Mouse (Mus musculus): ENCODE results near the gene Tbc1d10b.
"Not testable (repeated sequence)": the region's sequence is repeated elsewhere in the genome, so short reads cannot be mapped to it uniquely, and the experiment has no call there.

Gene Tbc1d10b

GRCm38 (mm10) chr7:127208295-127208552 is at the start of gene Tbc1d10b:
TSS of gene Tbc1d10b (minus strand) at chr7:127208468.
- in situ Hi-C loops (cut with MboI, MseI): loop anchor here (25.0 kb wide), 1 partner anchor 1029 kb away; the partner anchor contains the start of genes 9130023H24Rik, Armc5 and Tgfb1i1

DNA sequence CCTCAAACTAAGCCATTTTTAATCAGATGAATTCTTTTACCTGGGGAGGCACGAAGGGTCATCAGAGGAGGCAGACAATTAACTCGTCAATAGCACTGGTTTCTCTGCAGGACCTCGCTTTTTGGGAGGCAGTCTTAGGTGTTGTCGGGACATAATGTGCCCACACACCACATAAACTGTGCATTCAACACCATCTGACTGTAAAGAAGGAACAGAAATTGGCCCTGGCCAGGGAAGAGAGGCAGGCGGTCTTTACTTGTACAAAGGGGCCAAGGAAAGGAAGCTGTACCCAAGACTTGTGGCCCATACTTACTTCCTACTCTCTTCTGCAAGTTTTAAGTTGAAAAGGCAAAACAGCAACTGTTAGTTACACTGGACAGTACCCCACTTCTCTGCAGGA is 48.2 kb upstream of the Tbc1d10b start:
- in situ Hi-C loops (cut with MboI, MseI): no loop called here

DNA sequence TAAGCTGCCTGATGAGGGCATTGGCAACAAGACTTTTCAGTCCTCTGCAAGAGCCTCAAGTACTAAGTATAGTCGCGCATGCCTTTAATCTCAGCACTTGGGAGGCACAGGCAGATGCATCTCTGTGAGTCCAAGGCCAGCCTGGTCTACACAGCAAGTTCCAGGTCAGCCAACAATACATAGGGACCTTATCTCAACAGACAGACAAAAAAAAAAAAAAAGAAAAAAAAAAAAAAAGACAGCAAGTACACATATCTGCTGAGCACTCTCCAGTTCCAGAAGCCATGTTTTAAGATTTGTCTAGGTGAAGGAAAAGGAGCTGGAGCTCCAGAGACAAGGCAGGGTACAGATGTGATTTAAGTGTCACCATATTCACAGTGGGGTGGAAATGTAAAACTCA is 47.7 kb upstream of the Tbc1d10b start:
- in situ Hi-C loops (cut with MboI, MseI): no loop called here

- in situ Hi-C loops (cut with MboI, MseI): no loop called here
Measured at GRCm38 (mm10) chr7:127255008-127255407, 46.7 kb upstream of the Tbc1d10b start.

GRCm38 (mm10) chr7:127253821-127254769 is 45.8 kb upstream of the Tbc1d10b start:
- in situ Hi-C loops (cut with MboI, MseI): no loop called here

DNA sequence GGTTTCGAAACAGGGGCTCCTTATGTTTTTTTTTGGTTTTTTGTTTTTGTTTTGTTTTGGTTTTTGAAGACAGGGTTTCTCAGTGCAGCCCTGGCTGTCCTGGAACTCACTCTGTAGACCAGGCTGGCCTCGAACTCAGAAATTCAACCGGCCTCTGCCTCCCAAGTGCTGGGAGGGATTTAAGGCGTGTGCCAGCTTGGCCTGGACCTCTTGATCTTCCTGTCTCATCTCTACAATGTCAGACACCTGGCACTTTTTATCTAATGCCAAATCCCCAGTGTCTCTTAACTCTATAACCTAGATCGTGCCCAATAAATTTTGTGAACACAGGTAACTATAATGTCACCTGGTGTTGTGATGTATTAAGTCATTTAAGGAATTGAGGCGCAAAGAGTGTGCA is 45.1 kb upstream of the Tbc1d10b start:
- in situ Hi-C loops (cut with MboI, MseI): no loop called here

- in situ Hi-C loops (cut with MboI, MseI): no loop called here
Measured at GRCm38 (mm10) chr7:127252414-127252813, 44.1 kb upstream of the Tbc1d10b start.

DNA sequence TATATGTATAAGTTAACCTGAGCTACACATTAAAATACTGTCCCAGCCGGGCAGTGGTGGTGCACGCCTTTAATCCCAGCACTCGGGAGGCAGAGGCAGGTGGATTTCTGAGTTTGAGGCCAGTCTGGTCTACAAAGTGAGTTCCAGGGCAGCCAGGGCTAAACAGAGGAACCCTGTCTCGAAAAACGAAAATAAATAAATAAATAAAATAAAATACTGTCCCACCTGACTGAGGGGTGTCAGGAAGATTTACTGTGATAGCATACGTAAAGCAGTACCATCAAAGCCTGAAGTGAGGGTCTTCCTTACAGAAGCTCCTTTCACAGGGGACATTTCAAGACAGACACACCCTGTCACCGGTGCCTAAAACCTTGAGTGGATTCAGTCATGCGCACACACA is 42.2 kb upstream of the Tbc1d10b start:
- in situ Hi-C loops (cut with MboI, MseI): not testable (repeated sequence)

DNA sequence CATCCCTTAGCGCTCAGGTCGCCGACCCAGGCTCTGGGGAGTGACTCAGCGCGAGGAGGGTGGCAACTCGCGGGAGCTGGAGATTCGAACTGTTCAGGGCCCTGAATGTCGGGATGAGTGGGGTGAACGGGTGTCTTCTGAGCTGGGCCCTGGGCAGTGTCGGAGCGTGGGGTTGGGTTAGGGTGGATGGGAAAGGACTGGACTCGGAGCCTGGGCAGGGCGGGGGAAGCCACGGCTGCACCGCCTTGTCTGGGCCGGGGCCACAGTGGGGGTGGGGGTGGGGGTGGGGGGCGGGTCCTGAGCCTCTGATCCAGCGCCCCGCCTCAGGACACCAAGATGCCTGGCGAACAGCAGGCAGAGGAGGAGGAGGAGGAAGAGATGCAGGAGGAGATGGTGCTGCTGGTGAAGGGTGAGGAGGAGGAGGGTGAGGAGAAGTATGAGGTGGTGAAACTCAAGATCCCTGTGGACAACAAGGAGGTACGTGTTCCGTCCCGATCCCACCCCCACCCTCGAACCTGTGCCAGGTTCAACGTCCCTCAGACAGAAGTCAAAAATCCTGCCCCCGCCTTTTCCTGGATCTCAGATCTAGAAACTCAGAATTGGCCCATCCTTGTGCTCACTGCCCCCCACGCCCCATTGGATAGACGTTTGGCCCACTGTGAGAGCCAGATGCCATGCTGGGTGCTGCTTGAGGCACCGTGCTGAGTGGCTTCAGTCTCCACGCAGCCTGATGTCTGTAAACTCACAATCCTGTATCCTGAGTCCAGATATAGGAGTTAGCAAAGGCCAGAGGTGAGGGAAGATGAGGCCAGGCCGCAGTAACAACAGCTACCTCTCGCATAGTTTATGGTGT is 36.6 kb upstream of the Tbc1d10b start:
- in situ Hi-C loops (cut with MboI, MseI): no loop called here

GRCm38 (mm10) chr7:127243870-127244657 is 35.8 kb upstream of the Tbc1d10b start, which contains the start of gene Zfp771:
TSS of gene Zfp771 (plus strand) at chr7:127244274.
- in situ Hi-C loops (cut with MboI, MseI): no loop called here

GRCm38 (mm10) chr7:127243361-127243867 is 35.1 kb upstream of the Tbc1d10b start:
- in situ Hi-C loops (cut with MboI, MseI): no loop called here

DNA sequence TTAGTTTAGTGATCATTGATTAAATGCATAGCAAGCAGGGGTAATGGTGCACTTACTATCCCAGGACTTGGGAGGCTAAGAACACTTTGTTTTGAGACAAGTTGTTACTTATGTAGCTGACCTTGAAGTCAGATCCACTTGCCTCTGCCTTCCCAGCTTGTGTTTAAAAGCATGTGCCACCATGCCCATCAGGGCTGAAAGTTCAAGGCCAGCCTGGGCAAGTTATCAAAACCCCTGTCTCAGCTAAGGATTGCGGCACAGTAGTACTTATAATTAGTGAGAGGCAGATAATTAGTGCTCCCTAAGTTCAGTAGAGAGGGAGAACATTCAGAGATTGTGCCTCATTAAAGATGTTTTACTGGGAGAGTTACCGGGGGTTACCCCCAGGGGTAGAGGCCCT is 26.5 kb upstream of the Tbc1d10b start:
- in situ Hi-C loops (cut with MboI, MseI): no loop called here

- in situ Hi-C loops (cut with MboI, MseI): no loop called here
Measured at GRCm38 (mm10) chr7:127233765-127234164, 25.5 kb upstream of the Tbc1d10b start.

GRCm38 (mm10) chr7:127233368-127233749 is 25.1 kb upstream of the Tbc1d10b start:
- in situ Hi-C loops (cut with MboI, MseI): no loop called here

- in situ Hi-C loops (cut with MboI, MseI): no loop called here
Measured at GRCm38 (mm10) chr7:127232622-127233367, 24.5 kb upstream of the Tbc1d10b start, which contains the start of the genes Zfp553 and Sept1. TSS of gene Zfp553 (plus strand) at chr7:127233061. TSS of gene Sept1 (minus strand) at chr7:127233130.

DNA sequence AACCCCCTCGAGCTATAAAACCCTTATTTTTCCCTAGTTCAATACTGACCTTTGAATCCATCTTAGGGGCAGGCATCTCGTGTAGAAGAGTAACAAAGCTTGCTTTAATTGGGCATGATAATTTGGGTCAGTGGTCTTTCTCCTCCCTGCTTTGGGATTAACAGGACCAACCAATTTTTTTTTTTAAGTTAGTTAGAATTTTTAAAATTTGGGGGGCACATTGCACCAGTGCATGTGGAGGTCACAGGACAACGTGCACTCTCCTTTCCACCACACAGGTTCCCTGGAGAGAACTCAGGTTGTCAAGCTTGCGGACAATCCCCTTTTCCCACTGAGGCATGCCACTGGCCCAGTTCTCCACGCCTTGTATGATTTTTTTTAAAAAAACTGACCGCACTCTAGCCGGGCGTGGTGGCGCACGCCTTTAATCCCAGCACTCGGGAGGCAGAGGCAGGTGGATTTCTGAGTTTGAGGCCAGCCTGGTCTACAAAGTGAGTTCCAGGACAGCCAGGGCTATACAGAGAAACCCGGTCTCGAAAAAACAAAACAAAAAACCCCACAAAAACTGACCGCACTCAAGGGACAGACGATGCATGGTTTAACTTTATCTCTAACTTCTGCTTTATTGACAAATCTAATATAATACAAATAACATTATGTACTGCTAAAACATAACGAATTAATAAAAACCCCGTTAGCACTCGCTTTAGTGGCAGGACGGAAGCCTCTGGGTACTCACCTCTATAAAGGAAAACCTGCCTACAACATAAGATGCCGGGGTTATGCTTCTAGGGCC is 23.8 kb upstream of the Tbc1d10b start:
- in situ Hi-C loops (cut with MboI, MseI): no loop called here

DNA sequence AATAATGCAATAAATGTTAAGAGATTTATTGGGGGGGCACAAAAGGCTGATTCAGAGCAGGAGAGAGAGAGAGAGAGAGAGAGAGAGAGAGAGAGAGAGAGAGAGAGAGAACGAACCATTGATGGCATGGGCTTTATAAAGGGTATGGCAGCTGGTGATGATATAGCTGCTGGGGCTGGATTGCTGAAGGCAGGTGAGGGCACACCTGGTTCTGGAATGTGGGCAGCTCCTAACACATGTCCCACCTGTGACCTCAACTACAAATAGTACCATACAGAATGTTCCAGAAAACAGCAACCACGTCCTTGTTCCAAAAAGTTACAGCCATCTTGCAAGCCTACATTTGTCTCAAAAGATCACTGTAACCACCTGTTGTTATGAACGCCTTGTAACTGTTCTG is 23.1 kb upstream of the Tbc1d10b start:
- in situ Hi-C loops (cut with MboI, MseI): no loop called here

DNA sequence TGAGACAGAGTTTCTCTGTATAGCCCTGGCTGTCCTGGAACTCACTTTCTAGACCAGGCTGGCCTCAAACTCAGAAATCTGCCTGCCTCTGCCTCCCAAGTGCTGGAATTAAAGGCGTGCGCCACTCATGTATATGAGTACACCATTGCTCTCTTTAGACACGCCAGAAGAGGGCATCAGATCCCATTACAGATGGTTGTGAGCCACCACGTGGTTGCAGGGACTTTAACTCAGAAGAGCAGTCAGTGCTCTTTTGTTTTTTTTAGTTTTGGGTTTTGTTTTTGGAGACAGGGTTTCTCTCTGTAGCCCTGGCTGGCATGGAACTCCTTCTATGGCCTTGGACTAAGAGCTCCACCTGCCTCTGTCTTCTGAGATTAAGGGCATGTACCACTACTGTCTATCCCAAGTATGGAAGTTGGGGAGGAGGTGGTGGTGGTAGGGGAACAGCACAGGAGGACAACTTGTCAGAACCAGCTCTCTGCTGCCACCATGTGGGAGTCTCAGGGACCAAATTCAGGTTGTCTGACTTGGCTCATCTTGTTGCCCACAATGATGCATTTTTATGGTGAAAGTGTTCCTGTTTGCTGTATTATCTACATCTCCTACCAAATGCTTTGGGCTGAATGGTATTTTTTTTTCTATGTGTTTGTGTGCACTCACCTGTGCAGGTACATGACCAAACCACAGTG is 20.5 kb upstream of the Tbc1d10b start:
- in situ Hi-C loops (cut with MboI, MseI): no loop called here

Measured in T-helper 1 cell (primary cell).